Mouse (Mus musculus): ENCODE results near the gene Gatc.
"Not testable (repeated sequence)": the region's sequence is repeated elsewhere in the genome, so short reads cannot be mapped to it uniquely, and the experiment has no call there.

The Gatc gene

GRCm38 (mm10) chr5:115340577-115341313, at the start of gene Gatc, which contains the start of gene Triap1:
Gene Gatc, minus strand, starts transcription at chr5:115341178.
Gene Triap1, plus strand, starts transcription at chr5:115341225.
- DNase-seq, result peak; percentile 87

GRCm38 (mm10) chr5:115378882-115379281, 37.9 kb upstream of the Gatc start:
- not testable (repeated sequence) for DNase-seq

- no peak for DNase-seq
Measured at GRCm38 (mm10) chr5:115375436-115375835, 34.5 kb upstream of the Gatc start.

GRCm38 (mm10) chr5:115374204-115374820, 33.3 kb upstream of the Gatc start:
- no peak for DNase-seq

- no peak for DNase-seq
Measured at GRCm38 (mm10) chr5:115373441-115374203, 32.6 kb upstream of the Gatc start.

- DNase-seq, result no peak
Measured at GRCm38 (mm10) chr5:115371736-115372135, 30.8 kb upstream of the Gatc start.

- no peak for DNase-seq
Measured at GRCm38 (mm10) chr5:115364782-115365181, 23.8 kb upstream of the Gatc start.

- no peak for DNase-seq
Measured at GRCm38 (mm10) chr5:115362819-115363714, 22.1 kb upstream of the Gatc start.

GRCm38 (mm10) chr5:115362216-115362615, 21.2 kb upstream of the Gatc start:
- no peak for DNase-seq

- DNase-seq, result no peak
Measured at GRCm38 (mm10) chr5:115359851-115360372, 18.9 kb upstream of the Gatc start.

GRCm38 (mm10) chr5:115359438-115359837, 18.5 kb upstream of the Gatc start:
- DNase-seq, result no peak

- DNase-seq, result peak; percentile 78
Measured at GRCm38 (mm10) chr5:115358872-115359271, 17.9 kb upstream of the Gatc start.

GRCm38 (mm10) chr5:115355070-115355469, 14.1 kb upstream of the Gatc start:
- DNase-seq, result no peak

GRCm38 (mm10) chr5:115351348-115351747, 10.4 kb upstream of the Gatc start:
- DNase-seq, result peak; percentile 42

- no peak for DNase-seq
Measured at GRCm38 (mm10) chr5:115349225-115349555, 8.2 kb upstream of the Gatc start.

GRCm38 (mm10) chr5:115348546-115349224, 7.7 kb upstream of the Gatc start, which contains the start of gene Cox6a1:
Gene Cox6a1, minus strand, starts transcription at chr5:115348981.
- DNase-seq, result peak; percentile 99

- DNase-seq, result peak; percentile 81
Measured at GRCm38 (mm10) chr5:115347564-115347963, 6.6 kb upstream of the Gatc start.

GRCm38 (mm10) chr5:115341314-115342165, 562 bp upstream of the Gatc start:
- DNase-seq, result peak; percentile 16

- no peak for DNase-seq
Measured at GRCm38 (mm10) chr5:115340007-115340406, 971 bp downstream of the Gatc start.

- no peak for DNase-seq
Measured at GRCm38 (mm10) chr5:115333626-115334025, 7.4 kb downstream of the Gatc start.

GRCm38 (mm10) chr5:115330955-115331354, 10.0 kb downstream of the Gatc start:
- DNase-seq, result no peak

Measured in cerebellum, adult 9-10 months (tissue).